Mouse (Mus musculus) ES-E14 (cell line): Measurements from ENCODE around the gene Nagk. TPM values are rescaled to one million over a fixed set of nuclear protein-coding genes. Genes with fewer than 3 reads are reported as not detected.

Experiments
- DNase-seq: peaks from one replicate; pipeline ENCODE4 v3.0.0-alpha.2; 2013; ENCODE audit warnings: low read depth, low spot score
- H3K27ac ChIP-seq: 2 replicates; pipeline ENCODE4 v1.5.1; 2012; ENCODE audit warnings: low read depth, mild to moderate bottlenecking, low read length, moderate library complexity, mixed read lengths; ENCODE audit not compliant: poor library complexity, insufficient read depth, severe bottlenecking
- H3K36me3 ChIP-seq: 2 replicates; pipeline ENCODE4 v1.6.1; 2012; ENCODE audit warnings: mild to moderate bottlenecking, low read length, moderate library complexity, mixed read lengths; ENCODE audit not compliant: control insufficient read depth, poor library complexity, insufficient read depth, severe bottlenecking
- H3K4me1 ChIP-seq, 2 experiments: fragments of 150-350 bp in 1 of 2; sonication (generic) in 1 of 2; 2 replicates each; pipeline ENCODE4 v1.6.1; 2012; ENCODE audit warnings: low read length in 2 of 2, mild to moderate bottlenecking in 1 of 2, mixed read lengths in 1 of 2; ENCODE audit not compliant: control insufficient read depth in 2 of 2, insufficient read depth in 2 of 2, poor library complexity in 1 of 2
- H3K4me3 ChIP-seq, 2 experiments: fragments of 150-350 bp in 1 of 2; sonication (generic) in 1 of 2; 2 replicates each; pipeline ENCODE4 v1.5.1; 2012; ENCODE audit warnings: low read length in 2 of 2, low read depth in 1 of 2, mild to moderate bottlenecking in 1 of 2, mixed read lengths in 1 of 2; ENCODE audit not compliant: insufficient read depth in 1 of 2, poor library complexity in 1 of 2, severe bottlenecking in 1 of 2
- H3K9ac ChIP-seq: 2 replicates; pipeline ENCODE4 v1.6.1; 2012; ENCODE audit warnings: low read depth, mild to moderate bottlenecking, low read length, mixed read lengths; ENCODE audit not compliant: poor library complexity, insufficient read depth, severe bottlenecking
- H3K9me3 ChIP-seq: fragments of 150-350 bp; sonication (generic); 2 replicates; pipeline ENCODE4 v1.6.1; 2012; ENCODE audit warnings: low read depth, mild to moderate bottlenecking, low read length; ENCODE audit not compliant: control insufficient read depth, insufficient read depth
- CHD2 ChIP-seq: IDR thresholded peaks from 2 replicates; pipeline ENCODE4 v1.6.1; 2014; ENCODE audit warnings: mild to moderate bottlenecking, low read depth, low read length, inconsistent platforms
- HCFC1 ChIP-seq: IDR thresholded peaks from 2 replicates; pipeline ENCODE4 v1.6.1; 2012; ENCODE audit warnings: low read length, inconsistent platforms, borderline replicate concordance; ENCODE audit not compliant: insufficient read depth
- MAFK ChIP-seq: IDR thresholded peaks from 2 replicates; pipeline ENCODE4 v1.6.1; 2014; ENCODE audit warnings: mild to moderate bottlenecking, low read depth, low read length, inconsistent platforms; ENCODE audit not compliant: insufficient read depth
- ZC3H11A ChIP-seq: IDR thresholded peaks from 2 replicates; pipeline ENCODE4 v1.6.1; 2012; ENCODE audit warnings: low read depth, mild to moderate bottlenecking, inconsistent platforms, low read length, borderline replicate concordance
- ZNF384 ChIP-seq: IDR thresholded peaks from 2 replicates; pipeline ENCODE4 v1.6.1; 2012; ENCODE audit warnings: low read depth, low read length, inconsistent platforms
- in situ Hi-C, 2 experiments: fragments of 600-800 bp; cut with MboI; formaldehyde crosslinking; loops; one replicate each; pipeline ENCODE4 v1.15.1; 2025; ENCODE audit warnings: low sequenced_read_pairs in 2 of 2, inconsistent platforms in 1 of 2; ENCODE audit not compliant: unreplicated experiment in 2 of 2
- total RNA-seq: library from RNA; depleted of rRNA; stranded (reverse); fragments of 300-350 nt; gene quantifications from 2 replicates; pipeline ENCODE4 v1.2.3, GENCODE M21; 2012

Nagk gene
- total RNA-seq, 1 experiment: 22.2 TPM

GRCm38 (mm10) chr6:83762344-83762743 is 32.4 kb upstream of the Nagk start, which contains the start of gene Ankrd53:
Gene Ankrd53 (plus strand): TSS chr6:83762644.
- Histone ChIP-seq H3K27ac (no peak within 1 kb of the TSS), H3K36me3 (no peaks in the 10 kb centered on the region), H3K9me3 (no peaks in the 10 kb centered on the region), H3K4me3 (peak within 1 kb of the TSS; percentile 20 to 50), H3K9ac (peak within 1 kb of the TSS; percentile 19; the same call in 1 of the 2 replicates), H3K4me1 (peaks cover 2% of the 10 kb centered on the region in 2 experiments; a peak in 2 of 4 replicates)
- no peak for TF ChIP-seq HCFC1
- TF ChIP-seq ZC3H11A: no peak
- TF ChIP-seq CHD2: no peak
- TF ChIP-seq ZNF384: no peak
- no peak for TF ChIP-seq MAFK
- in situ Hi-C loops: no loop called here
- DNase-seq: no peak

GRCm38 (mm10) chr6:83762880-83763431 is 31.8 kb upstream of the Nagk start:
- no peak overlapping the region for H3K27ac ChIP-seq

GRCm38 (mm10) chr6:83766982-83767381 is 27.8 kb upstream of the Nagk start:
- DNase-seq: no peak
- no peak overlapping the region for H3K9ac ChIP-seq
- in situ Hi-C loops: no loop called here
- H3K4me1 ChIP-seq: no peaks in the 10 kb centered on the region; a peak in 1 of 4 replicates
- TF ChIP-seq HCFC1 (no peak), MAFK (no peak), ZNF384 (no peak), CHD2 (no peak), ZC3H11A (no peak)
- H3K36me3 ChIP-seq: peaks cover 10% of the 10 kb centered on the region
- H3K27ac ChIP-seq: no peak overlapping the region
- H3K9me3 ChIP-seq: no peaks in the 10 kb centered on the region
- no peak overlapping the region for H3K4me3 ChIP-seq

More at GRCm38 (mm10) chr6:83762880-83763431, 31.8 kb upstream of the Nagk start:
- Histone ChIP-seq H3K36me3 (no peaks in the 10 kb centered on the region), H3K4me1 (peaks cover under 1 to 2% of the 10 kb centered on the region in 2 experiments; a peak in 2 of 4 replicates), H3K9me3 (no peaks in the 10 kb centered on the region), H3K9ac (peak overlapping the region; percentile 19; the same call in 1 of the 2 replicates), H3K4me3 (peak overlapping the region; percentile 20 to 50)
- in situ Hi-C loops: no loop called here
- peak; percentile 47 for DNase-seq
- TF ChIP-seq CHD2 (no peak), HCFC1 (no peak), ZNF384 (no peak), MAFK (no peak)

GRCm38 (mm10) chr6:83768485-83768884 is 26.3 kb upstream of the Nagk start:
- Histone ChIP-seq H3K27ac (no peak overlapping the region), H3K4me3 (no peak overlapping the region), H3K9me3 (no peaks in the 10 kb centered on the region), H3K4me1 (no peaks in the 10 kb centered on the region; a peak in 1 of 4 replicates), H3K36me3 (peaks cover 23% of the 10 kb centered on the region), H3K9ac (no peak overlapping the region)
- in situ Hi-C loops: no loop called here
- no peak for TF ChIP-seq ZC3H11A
- no peak for TF ChIP-seq ZNF384
- no peak for TF ChIP-seq MAFK
- no peak for TF ChIP-seq HCFC1
- no peak for TF ChIP-seq CHD2
- no peak for DNase-seq
